Mouse (Mus musculus) limb, embryonic 15.5 days (tissue): Measurements from ENCODE around the gene Utrn. TPM values are rescaled to one million over a fixed set of nuclear protein-coding genes. Genes with fewer than 3 reads are reported as not detected.

Source experiments
- ATAC-seq: fragments of 200-750 bp; cut with Nextera tagmentation; 2 replicates; pipeline ENCODE4 v1.8.0; 2017; ENCODE audit warnings: low read depth, moderate TSS enrichment; ENCODE audit not compliant: insufficient number of reproducible peaks, low FRiP score, low TSS enrichment
- H3K27ac ChIP-seq: fragments of 300-500 bp; sonication (generic); 2 replicates; pipeline ENCODE4 v1.5.1; 2015; ENCODE audit warnings: moderate library complexity, mild to moderate bottlenecking, inconsistent platforms
- H3K27me3 ChIP-seq: fragments of 300-500 bp; sonication (generic); 2 replicates; pipeline ENCODE4 v1.6.1; 2015; ENCODE audit warnings: inconsistent platforms
- H3K36me3 ChIP-seq: fragments of 300-500 bp; sonication (generic); 2 replicates; pipeline ENCODE4 v1.6.1; 2015; ENCODE audit warnings: inconsistent platforms
- H3K4me1 ChIP-seq: fragments of 300-500 bp; sonication (generic); 2 replicates; pipeline ENCODE4 v1.6.1; 2015; ENCODE audit warnings: inconsistent platforms
- H3K4me2 ChIP-seq: fragments of 300-500 bp; sonication (generic); 2 replicates; pipeline ENCODE4 v1.6.1; 2015; ENCODE audit warnings: mild to moderate bottlenecking, inconsistent platforms
- H3K4me3 ChIP-seq: fragments of 300-500 bp; sonication (generic); 2 replicates; pipeline ENCODE4 v1.5.1; 2015; ENCODE audit warnings: mild to moderate bottlenecking, inconsistent platforms
- H3K9ac ChIP-seq: fragments of 300-500 bp; sonication (generic); 2 replicates; pipeline ENCODE4 v1.6.1; 2015; ENCODE audit warnings: inconsistent platforms
- H3K9me3 ChIP-seq: fragments of 300-500 bp; sonication (generic); 2 replicates; pipeline ENCODE4 v1.6.1; 2016; ENCODE audit warnings: inconsistent platforms
- WGBS: fragments of 180-500 bp; shearing (Covaris S2); methylation state at CpG from one replicate; pipeline ENCODE4 v1.1.7; 2015; 5-methylcytosine and 5-hydroxymethylcytosine counted together
- polyA plus RNA-seq: library from polyadenylated mRNA; unstranded; fragments of >200 nt; fragmentation: Nextera tagmentation; extraction: Ambion mirVana; gene quantifications from 2 replicates; pipeline ENCODE4 v1.2.1, GENCODE M21; 2015

Utrn gene
- polyA plus RNA-seq, 1 experiment from 2014 or later = 99.6 TPM

DNA sequence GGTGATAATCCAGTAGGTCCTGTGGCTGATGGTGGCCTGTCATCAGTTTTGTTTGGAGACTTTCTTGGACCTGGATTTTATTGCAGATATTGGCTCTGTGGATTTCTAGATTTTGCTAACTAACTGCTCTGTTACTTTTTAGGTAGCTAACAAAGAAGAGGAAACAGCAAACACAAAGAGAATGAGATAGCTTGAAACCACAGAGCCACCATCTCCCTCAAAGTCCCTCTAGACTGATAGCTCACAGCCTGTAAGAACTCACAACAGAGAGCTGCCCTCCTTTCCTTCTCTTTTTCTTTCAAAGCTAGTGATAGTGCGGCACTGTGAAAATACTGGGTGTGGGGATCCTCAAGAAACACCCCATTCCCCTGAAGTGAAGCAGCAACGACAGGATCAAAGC, 444.2 kb downstream of the Utrn start:
- no peak overlapping the region for H3K9ac ChIP-seq
- no peaks in the 10 kb centered on the region for H3K9me3 ChIP-seq
- H3K4me3 ChIP-seq = no peak overlapping the region
- H3K4me2 ChIP-seq = no peak overlapping the region
- no peak for ATAC-seq
- H3K27ac ChIP-seq = no peak overlapping the region
- no peaks in the 10 kb centered on the region for H3K36me3 ChIP-seq
- no peaks in the 10 kb centered on the region for H3K27me3 ChIP-seq
- 76% methylated on average over 2 of the region's 2 CpGs for WGBS
- no peaks in the 10 kb centered on the region for H3K4me1 ChIP-seq

DNA sequence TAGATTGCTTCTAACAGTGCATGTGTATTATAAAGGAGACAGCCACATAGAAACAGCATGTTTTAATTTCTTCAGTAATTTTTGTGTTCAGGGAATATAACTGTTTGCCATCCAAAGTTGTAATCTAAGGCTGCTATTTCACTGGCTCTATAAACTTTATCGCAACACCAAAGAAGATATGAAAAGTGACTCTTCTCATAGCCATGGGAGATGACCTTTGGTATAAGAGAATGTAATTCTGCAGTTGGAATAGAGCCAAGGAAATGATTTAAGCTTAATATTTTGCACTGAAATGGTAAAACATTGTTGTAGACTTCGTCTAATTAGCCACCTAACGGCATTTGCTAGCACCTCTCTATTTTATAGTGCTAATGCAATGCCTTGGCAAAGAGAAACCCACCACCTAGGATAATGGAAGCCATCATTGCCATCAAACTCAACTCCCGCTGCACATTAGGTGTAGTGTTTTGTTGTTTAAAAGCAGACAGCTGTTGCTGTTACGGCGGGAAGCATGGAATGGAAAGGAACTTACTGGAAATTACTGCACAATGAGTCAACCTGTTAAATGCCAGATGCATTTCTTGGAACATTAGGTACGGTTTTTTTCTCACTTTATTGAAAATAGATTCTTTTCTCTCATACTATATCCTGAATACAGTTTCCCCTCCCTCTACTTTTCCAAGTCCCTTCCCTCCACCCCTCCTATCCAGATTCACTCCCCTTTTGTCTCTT, 445.0 kb downstream of the Utrn start:
- Histone ChIP-seq H3K27me3 (no peaks in the 10 kb centered on the region), H3K4me2 (no peak overlapping the region), H3K9ac (no peak overlapping the region), H3K36me3 (0 out of 2 replicates have a peak, but pooled peaks cover 3% of the 10 kb centered on the region), H3K9me3 (no peaks in the 10 kb centered on the region), H3K4me3 (no peak overlapping the region), H3K4me1 (no peaks in the 10 kb centered on the region), H3K27ac (no peak overlapping the region)
- WGBS = 58% methylated on average over 7 of the region's 7 CpGs
- no peak for ATAC-seq

DNA sequence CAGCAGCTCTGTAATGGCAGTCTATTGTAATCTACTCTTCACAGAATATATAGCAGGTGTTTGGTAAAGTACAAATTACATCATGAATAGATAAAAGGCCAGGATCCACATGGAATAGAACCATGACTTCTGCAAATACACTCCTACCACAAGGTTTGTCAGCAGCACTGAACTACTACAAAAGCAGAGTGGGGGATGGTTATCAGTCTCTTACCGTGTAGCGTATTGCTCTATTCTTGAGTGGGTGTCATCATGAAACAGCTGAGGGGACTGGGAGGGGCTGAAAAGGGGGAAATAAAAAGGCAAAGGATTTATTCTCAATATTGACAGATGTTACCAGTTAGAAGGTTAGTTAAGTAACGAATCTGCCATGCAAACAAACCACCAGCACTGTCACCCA, 454.2 kb downstream of the Utrn start:
- ATAC-seq = no peak
- WGBS = 88% methylated on average over 3 of the region's 3 CpGs
- peaks cover 22% of the 10 kb centered on the region for H3K36me3 ChIP-seq

DNA sequence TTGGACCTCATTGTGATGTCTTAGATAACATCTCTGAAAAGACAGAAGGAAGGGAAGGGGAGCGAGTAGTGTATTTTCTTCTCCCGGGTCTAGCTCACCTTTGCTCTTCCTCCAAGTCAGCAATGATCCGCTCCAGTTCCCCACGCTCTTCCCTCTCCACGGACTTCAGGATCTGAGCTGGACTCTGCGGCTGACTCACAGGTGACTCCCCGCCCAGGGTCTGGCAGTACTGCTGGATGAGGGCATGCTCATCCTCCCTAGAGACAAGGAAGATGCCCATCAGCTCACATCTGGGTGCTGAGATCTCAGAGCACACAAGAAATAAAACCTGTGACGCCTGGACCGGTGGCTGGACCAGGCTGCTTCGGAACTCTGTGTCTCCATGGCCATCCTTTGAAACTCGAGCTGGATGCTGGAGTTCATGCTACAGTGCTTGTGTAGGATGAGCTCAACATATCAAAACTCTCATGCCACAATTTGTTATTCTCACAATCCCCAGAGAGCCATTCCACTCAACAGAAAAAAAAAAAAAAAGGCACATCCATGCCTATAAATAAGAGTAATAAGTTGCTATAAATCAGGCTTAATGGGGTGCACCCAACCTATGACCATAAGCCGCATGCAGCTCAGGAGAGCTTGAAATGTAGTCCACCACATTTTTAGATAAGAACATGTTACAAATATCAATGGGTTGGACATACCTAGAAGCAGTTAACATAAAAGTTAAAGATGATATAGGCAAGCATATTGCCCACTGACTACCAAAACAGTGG, 462.6 kb downstream of the Utrn start:
- WGBS = 83% methylated on average over 12 of the region's 12 CpGs
- Histone ChIP-seq H3K4me2 (no peak overlapping the region), H3K36me3 (peaks cover 32% of the 10 kb centered on the region), H3K4me1 (no peaks in the 10 kb centered on the region), H3K27me3 (no peaks in the 10 kb centered on the region), H3K9ac (no peak overlapping the region), H3K9me3 (no peaks in the 10 kb centered on the region), H3K27ac (no peak overlapping the region), H3K4me3 (no peak overlapping the region)
- ATAC-seq = no peak

More for the DNA sequence above, 454.2 kb downstream of the Utrn start:
- no peak overlapping the region for H3K4me2 ChIP-seq
- no peaks in the 10 kb centered on the region for H3K9me3 ChIP-seq
- no peaks in the 10 kb centered on the region for H3K4me1 ChIP-seq
- H3K27me3 ChIP-seq = no peaks in the 10 kb centered on the region
- no peak overlapping the region for H3K9ac ChIP-seq
- no peak overlapping the region for H3K4me3 ChIP-seq
- no peak overlapping the region for H3K27ac ChIP-seq

DNA sequence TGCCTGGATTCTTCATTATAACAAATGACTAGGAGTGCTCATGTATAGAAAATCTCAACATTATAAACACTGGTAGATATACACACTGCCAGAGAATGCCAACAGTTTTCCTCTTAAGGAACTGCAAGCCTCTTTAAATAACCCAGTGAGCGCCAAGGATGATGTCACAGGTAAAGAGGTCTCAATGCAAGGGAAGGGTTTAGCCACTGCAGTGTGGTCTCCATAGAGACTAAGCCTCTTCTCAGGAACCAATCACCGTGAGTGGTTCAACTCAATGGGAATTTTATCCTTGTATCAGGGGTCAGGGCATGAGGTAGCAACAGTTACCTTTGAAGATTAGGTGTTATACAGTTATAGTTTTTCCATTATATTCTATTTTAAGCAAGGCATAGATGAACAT, 469.7 kb downstream of the Utrn start:
- peaks cover 33% of the 10 kb centered on the region for H3K36me3 ChIP-seq
- H3K9me3 ChIP-seq = no peaks in the 10 kb centered on the region
- H3K27ac ChIP-seq = no peak overlapping the region
- WGBS = 77% methylated on average over 2 of the region's 2 CpGs
- no peaks in the 10 kb centered on the region for H3K27me3 ChIP-seq
- no peak overlapping the region for H3K4me2 ChIP-seq
- no peak overlapping the region for H3K9ac ChIP-seq
- H3K4me1 ChIP-seq = no peaks in the 10 kb centered on the region
- ATAC-seq = no peak
- H3K4me3 ChIP-seq = no peak overlapping the region

DNA sequence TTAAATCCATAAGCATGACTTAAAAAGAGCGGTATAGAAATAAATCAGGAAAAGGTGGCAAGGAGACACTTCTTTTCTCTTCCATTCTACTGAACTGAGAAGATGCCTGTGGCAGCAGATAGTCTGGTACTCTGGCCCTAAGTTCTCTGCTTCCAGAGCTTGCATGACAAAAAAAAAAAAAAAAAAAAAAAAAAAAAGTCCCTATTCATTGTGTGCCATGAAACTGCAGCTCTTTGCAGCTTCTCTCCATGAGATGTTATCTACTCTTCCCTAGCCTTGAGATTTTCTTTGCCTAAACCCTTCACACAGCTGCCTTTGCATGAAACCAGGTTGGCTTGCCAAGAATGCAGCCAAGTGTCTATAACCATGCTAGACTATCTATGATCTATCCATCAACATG, 489.0 kb downstream of the Utrn start:
- H3K9me3 ChIP-seq = no peaks in the 10 kb centered on the region
- H3K4me1 ChIP-seq = no peaks in the 10 kb centered on the region
- 93% methylated on average over 1 of the region's 1 CpGs for WGBS
- H3K27ac ChIP-seq = no peak overlapping the region
- no peaks in the 10 kb centered on the region for H3K27me3 ChIP-seq
- H3K4me3 ChIP-seq = no peak overlapping the region
- H3K36me3 ChIP-seq = peaks cover 5% of the 10 kb centered on the region; the same call in 1 of the 2 replicates
- H3K4me2 ChIP-seq = no peak overlapping the region
- no peak overlapping the region for H3K9ac ChIP-seq
- ATAC-seq = no peak

DNA sequence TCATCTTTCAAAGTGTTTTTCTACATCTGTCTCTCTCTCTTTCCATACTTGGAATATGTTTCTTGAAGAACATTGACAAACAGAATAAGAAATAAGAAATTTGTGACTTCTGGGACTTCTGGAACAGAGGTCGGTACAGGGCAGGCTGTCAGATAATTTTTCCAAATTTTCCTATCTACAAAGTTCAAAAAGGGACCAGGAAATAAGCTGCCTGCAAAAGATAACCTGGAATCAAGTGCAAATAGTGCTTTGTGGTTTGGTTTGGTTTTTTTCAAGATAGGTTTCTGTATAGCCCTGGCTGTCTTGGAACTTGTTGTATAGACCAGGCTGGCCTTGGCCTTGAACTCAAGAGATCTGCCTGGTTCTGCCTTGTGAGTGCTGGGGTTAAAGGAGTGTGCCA, 490.0 kb downstream of the Utrn start:
- 90% methylated on average over 1 of the region's 1 CpGs for WGBS

DNA sequence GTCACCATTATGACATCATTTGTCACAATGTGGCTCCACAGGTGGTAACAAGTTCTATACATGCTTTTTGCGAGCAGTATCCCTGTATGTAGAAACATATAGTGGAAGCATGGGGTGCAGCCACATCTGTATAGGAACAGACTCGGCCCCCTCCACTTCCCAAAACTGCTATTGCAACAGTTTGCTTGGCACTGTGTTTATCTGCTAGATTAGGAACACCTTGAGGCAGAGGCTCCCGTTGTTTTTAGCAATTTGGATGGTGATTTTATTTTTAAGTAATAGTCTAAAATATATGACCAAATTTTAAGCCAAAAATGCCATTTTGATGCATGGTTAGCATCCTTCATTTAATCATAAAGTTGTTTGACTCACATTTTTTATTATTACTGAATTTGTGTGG, 491.4 kb downstream of the Utrn start:
- Histone ChIP-seq H3K4me3 (no peak overlapping the region), H3K9me3 (no peaks in the 10 kb centered on the region), H3K27me3 (no peaks in the 10 kb centered on the region), H3K9ac (no peak overlapping the region), H3K4me1 (no peaks in the 10 kb centered on the region), H3K4me2 (no peak overlapping the region), H3K27ac (no peak overlapping the region), H3K36me3 (no peaks in the 10 kb centered on the region)
- 70% methylated on average over 3 of the region's 3 CpGs for WGBS
- ATAC-seq = no peak

More for the DNA sequence above, 490.0 kb downstream of the Utrn start:
- H3K36me3 ChIP-seq = 0 out of 2 replicates have a peak, but pooled peaks cover 3% of the 10 kb centered on the region
- no peaks in the 10 kb centered on the region for H3K9me3 ChIP-seq
- no peak for ATAC-seq
- H3K4me1 ChIP-seq = no peaks in the 10 kb centered on the region
- H3K4me2 ChIP-seq = no peak overlapping the region
- no peaks in the 10 kb centered on the region for H3K27me3 ChIP-seq
- H3K9ac ChIP-seq = no peak overlapping the region
- H3K27ac ChIP-seq = no peak overlapping the region
- no peak overlapping the region for H3K4me3 ChIP-seq

DNA sequence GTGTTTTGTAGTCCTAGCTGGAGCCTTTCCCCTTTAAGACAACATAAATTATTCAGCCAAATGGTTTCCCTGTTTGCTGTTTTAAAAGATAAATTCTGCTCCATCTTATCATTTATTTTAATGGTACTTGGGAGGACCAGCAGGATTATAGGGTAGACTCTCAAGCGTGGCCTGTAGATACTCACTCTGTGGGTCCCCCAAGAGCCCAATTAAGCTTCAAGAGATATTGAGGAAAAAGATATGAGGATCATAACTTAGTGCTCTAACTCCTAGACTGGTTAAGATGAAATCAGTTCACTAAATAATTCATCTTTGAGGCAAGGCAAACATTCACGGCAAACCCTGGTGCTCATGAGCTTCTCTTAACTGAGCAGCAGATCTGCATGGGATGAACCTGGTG, 493.1 kb downstream of the Utrn start:
- no peak for ATAC-seq
- H3K36me3 ChIP-seq = no peaks in the 10 kb centered on the region
- H3K9me3 ChIP-seq = no peaks in the 10 kb centered on the region
- H3K27ac ChIP-seq = no peak overlapping the region
- H3K4me2 ChIP-seq = no peak overlapping the region
- H3K4me3 ChIP-seq = no peak overlapping the region
- no peaks in the 10 kb centered on the region for H3K27me3 ChIP-seq
- 70% methylated on average over 2 of the region's 2 CpGs for WGBS
- no peaks in the 10 kb centered on the region for H3K4me1 ChIP-seq
- no peak overlapping the region for H3K9ac ChIP-seq

DNA sequence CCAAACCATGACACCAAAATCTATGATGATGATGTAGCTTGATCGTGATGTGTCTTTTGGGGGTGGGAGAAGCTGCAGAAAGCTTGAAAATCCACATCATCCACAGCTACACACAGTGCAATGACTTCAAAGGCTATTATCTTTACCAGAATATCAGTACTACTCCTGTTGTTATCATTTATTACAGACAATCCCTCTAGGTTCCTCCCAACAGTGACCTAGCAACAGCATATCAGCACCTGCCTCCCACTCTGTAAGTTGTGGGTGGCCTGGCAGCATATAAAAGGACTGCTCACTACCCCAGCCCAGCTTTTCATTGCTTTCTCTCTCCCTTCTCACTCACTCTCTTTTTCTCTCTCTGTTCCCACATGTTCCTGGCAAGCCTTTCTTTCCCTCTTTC, 494.4 kb downstream of the Utrn start:
- WGBS = 86% methylated on average over 1 of the region's 1 CpGs
- H3K4me2 ChIP-seq = no peak overlapping the region
- ATAC-seq = no peak
- no peak overlapping the region for H3K27ac ChIP-seq
- no peaks in the 10 kb centered on the region for H3K27me3 ChIP-seq
- H3K36me3 ChIP-seq = no peaks in the 10 kb centered on the region
- H3K9me3 ChIP-seq = no peaks in the 10 kb centered on the region
- H3K4me1 ChIP-seq = no peaks in the 10 kb centered on the region
- H3K9ac ChIP-seq = no peak overlapping the region
- no peak overlapping the region for H3K4me3 ChIP-seq

DNA sequence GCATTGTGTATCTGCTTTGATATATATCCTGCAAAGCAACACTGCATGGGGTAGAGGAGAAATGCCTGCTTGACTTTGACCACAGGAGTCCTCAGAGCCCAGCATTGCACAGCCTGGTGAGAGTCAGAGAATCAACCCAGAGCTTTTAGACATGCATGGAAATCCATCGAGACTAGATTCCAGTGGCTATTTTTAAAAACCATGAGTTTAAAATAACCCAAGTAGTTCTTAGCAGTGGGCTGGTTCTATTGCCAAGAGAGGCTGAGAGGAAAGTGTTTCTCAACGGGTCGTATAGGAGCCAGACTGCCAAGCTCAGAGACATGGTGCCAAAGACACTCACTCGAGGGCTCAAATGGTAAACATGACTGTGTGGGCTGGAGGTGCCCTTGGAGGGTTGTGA, 514.6 kb downstream of the Utrn start:
- H3K27me3 ChIP-seq = no peaks in the 10 kb centered on the region
- no peak overlapping the region for H3K27ac ChIP-seq
- ATAC-seq = no peak
- no peaks in the 10 kb centered on the region for H3K9me3 ChIP-seq
- H3K4me3 ChIP-seq = no peak overlapping the region
- 74% methylated on average over 4 of the region's 4 CpGs for WGBS
- no peak overlapping the region for H3K9ac ChIP-seq
- H3K4me1 ChIP-seq = no peaks in the 10 kb centered on the region
- no peaks in the 10 kb centered on the region for H3K36me3 ChIP-seq
- H3K4me2 ChIP-seq = no peak overlapping the region

DNA sequence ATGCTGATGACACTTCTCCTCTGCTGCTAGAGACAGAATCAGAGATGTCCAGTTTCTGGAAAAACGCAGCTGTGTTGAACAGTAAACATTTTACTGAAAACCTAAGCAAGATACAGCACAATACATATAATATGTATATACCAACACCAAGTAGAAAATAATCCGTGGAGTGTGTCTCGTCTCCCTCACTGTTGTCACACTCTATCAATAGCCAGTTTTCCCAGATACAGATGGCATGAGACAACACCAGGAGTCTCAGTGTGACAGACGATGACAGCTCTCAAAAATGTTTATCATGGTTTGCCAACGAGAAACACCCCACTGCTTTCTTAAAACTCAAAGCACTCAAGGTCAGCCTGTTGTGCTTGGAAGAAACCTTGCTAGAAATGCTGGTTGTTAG, 515.1 kb downstream of the Utrn start:
- H3K36me3 ChIP-seq = no peaks in the 10 kb centered on the region
- H3K9ac ChIP-seq = no peak overlapping the region
- no peaks in the 10 kb centered on the region for H3K9me3 ChIP-seq
- 83% methylated on average over 5 of the region's 5 CpGs for WGBS
- H3K27ac ChIP-seq = no peak overlapping the region
- no peaks in the 10 kb centered on the region for H3K27me3 ChIP-seq
- H3K4me2 ChIP-seq = no peak overlapping the region
- no peak overlapping the region for H3K4me3 ChIP-seq
- no peaks in the 10 kb centered on the region for H3K4me1 ChIP-seq
- no peak for ATAC-seq
